Mouse (Mus musculus): ENCODE data around the gene Plrg1.

Plrg1 gene

GRCm38 (mm10) chr3:83053126-83053525 is 2.2 kb upstream of the Plrg1 start:
- no peak for DNase-seq

GRCm38 (mm10) chr3:83053758-83054157 is 1.6 kb upstream of the Plrg1 start:
- DNase-seq: peak; percentile 46 to 64

GRCm38 (mm10) chr3:83054759-83055158 is 563 bp upstream of the Plrg1 start:
- no peak for DNase-seq

GRCm38 (mm10) chr3:83057046-83057445 is 1.7 kb downstream of the Plrg1 start:
- no peak for DNase-seq

GRCm38 (mm10) chr3:83067920-83068319 is 12.6 kb downstream of the Plrg1 start:
- DNase-seq: no peak

GRCm38 (mm10) chr3:83068869-83069268 is 13.5 kb downstream of the Plrg1 start:
- no peak for DNase-seq

- no peak for DNase-seq
Measured at GRCm38 (mm10) chr3:83070231-83070630, 14.9 kb downstream of the Plrg1 start.

GRCm38 (mm10) chr3:83076563-83076962 is 21.2 kb downstream of the Plrg1 start:
- DNase-seq: peak in 1 of 2 experiments; percentile 0

- peak; percentile 42 to 78 for DNase-seq
Measured at GRCm38 (mm10) chr3:83080567-83081055, 25.3 kb downstream of the Plrg1 start.

- no peak for DNase-seq
Measured at GRCm38 (mm10) chr3:83097586-83097985, 42.3 kb downstream of the Plrg1 start.

GRCm38 (mm10) chr3:83098546-83099034 is 43.3 kb downstream of the Plrg1 start:
- no peak for DNase-seq

- DNase-seq: no peak
Measured at GRCm38 (mm10) chr3:83099139-83099538, 43.8 kb downstream of the Plrg1 start.

GRCm38 (mm10) chr3:83099651-83100050 is 44.3 kb downstream of the Plrg1 start:
- no peak for DNase-seq

GRCm38 (mm10) chr3:83102286-83102685 is 47.0 kb downstream of the Plrg1 start:
- DNase-seq: no peak

- no peak for DNase-seq
Measured at GRCm38 (mm10) chr3:83110163-83110562, 54.8 kb downstream of the Plrg1 start.

GRCm38 (mm10) chr3:83111485-83112261 is 56.4 kb downstream of the Plrg1 start:
- no peak for DNase-seq

- DNase-seq: no peak
Measured at GRCm38 (mm10) chr3:83112869-83113268, 57.5 kb downstream of the Plrg1 start.

- no peak for DNase-seq
Measured at GRCm38 (mm10) chr3:83114946-83115345, 59.6 kb downstream of the Plrg1 start.

GRCm38 (mm10) chr3:83117592-83117991 is 62.3 kb downstream of the Plrg1 start:
- no peak for DNase-seq
